Mouse (Mus musculus): ENCODE measurements around the gene Hipk3.
A peak's percentile ranks its signal among the peaks of the same experiment; 100 is the strongest.

Hipk3 gene

DNA sequence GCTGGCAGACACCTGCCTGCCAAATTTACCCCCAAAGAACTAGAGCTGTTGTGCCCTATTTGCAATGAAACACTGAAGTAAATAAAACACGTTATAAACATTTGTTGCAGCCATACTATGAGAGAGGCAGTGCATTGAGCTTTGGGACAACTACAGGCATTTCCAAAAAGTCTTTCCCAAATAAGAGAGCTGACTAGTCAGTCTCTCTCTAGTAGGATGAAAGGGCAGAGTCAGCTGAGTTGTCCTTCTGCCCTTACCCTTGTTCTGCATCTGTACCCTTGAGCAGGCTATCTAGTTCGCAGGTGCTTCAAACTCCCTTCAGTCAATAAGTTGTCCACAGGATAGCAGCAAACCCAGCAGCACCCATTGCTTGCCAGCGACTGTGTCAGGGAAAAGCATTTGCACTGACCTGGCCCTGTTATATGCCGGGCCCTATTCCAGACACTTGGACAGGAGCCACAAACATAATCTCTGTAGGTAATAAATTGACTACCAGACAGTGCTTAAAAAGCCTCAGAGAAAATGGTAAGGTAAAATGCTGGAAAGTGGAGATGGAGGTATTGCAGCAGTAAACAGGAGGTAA, 83.2 kb downstream of the Hipk3 start, which contains the start of gene D430041D05Rik:
Gene D430041D05Rik (minus strand): TSS at position 51 of the 583 bp plus-strand sequence.
- peak in 1 of 2 experiments; percentile 17 for DNase-seq

DNA sequence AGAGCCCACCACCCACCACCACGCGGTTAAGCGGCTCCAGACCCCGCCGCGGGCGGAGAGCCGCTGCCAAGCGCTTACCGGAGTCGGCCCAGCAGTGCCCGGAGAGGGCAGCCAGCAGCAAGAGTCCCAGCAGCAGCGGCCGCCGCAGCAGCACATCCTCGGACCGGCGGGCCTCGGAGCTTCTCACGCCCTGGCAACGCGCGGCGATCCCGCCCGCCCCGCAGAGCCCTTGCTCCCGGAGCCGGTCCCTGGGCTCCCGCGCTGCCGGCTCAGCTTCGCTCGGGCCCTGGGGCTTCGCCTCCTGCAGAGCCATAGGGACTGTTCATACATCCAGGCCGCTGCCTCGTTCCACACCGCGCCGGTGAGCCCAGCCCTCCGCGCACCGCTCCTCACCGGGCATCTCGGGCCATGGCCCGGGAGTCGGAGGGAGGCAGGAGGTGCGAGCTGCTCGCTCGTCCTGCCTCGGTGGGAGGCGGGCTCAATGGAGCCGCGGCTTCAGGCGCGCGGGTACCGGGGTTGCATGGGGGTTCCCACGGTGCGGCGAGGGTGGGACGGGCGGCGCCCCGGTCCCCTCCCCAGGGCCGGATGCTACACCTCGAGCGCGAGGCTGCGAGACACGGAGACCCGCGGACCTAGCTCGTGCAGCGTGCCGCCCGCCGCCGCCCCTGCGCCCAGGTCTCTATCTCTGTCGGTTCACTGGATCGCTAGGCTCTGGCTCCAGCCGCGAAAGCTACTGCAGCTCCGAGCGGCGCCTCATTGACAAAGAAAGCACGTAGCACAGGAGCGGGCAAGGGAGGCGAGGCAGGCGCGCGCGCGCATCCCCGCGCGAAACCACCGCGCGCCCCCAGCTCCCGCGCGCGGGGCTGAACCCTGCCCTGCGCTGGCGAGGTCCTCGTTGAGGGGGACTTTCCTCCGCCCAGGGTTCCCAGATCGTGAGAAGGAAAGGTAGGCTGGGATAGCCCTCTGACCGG, 84.1 kb downstream of the Hipk3 start:
- peak; percentile 54 to 72 for DNase-seq

DNA sequence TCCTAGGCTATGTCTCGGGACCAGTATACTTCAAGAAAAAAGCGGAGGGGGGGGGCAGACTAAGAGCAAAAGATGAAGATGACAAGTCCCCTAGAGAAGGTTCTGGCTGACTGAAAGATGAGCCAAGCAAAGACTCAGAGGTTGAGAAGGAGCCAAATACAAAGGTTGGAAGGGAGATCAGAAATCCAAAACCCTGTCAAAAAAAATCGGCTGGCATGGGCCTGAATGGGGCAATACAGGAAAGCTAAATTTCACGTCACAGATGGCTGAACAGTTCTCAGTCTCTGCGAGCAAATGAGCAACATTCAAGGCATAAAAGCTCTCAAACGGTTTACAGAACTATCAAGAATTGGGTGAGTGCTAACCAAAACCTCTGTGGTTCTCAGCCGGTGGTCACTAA, 85.9 kb downstream of the Hipk3 start:
- no peak for DNase-seq

DNA sequence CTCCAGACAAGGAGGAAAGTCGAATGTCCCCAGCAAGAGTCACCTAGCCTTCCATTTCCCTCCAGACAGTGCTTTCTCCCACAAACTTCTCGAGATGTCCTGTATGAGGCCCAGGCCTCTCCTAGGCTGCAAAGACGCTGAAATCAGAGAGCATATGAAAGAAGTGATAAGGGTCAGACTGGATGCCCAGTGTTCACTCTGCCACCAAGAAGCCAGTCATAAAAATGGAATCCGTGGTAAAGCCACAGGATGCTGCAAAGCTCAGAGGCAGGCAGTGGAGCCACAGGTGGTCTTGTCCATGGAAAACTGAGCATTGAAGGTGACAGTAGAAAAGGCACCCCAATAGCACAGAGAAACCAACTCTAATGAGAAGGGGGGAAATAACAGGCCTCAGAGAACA, 86.3 kb downstream of the Hipk3 start:
- DNase-seq = no peak

DNA sequence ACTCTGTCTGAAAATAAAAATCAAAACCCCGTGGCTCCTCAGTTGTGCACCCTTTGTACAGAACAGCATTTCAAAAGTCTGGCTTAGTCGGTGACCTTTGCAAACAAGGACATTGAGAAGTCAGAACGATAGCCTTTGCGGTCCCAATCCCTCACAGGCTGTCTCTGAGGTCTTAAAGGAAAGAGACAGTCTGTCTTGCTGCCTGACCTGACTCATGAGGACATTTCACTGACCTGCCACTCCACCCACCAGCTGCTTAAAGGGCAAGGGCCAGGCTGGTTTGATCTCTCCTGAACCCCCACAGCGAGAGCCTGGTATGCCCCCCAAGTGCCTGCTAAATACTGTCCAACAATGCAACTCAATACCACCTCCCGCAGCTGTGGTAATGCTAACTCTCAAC, 90.2 kb downstream of the Hipk3 start:
- DNase-seq = no peak

DNA sequence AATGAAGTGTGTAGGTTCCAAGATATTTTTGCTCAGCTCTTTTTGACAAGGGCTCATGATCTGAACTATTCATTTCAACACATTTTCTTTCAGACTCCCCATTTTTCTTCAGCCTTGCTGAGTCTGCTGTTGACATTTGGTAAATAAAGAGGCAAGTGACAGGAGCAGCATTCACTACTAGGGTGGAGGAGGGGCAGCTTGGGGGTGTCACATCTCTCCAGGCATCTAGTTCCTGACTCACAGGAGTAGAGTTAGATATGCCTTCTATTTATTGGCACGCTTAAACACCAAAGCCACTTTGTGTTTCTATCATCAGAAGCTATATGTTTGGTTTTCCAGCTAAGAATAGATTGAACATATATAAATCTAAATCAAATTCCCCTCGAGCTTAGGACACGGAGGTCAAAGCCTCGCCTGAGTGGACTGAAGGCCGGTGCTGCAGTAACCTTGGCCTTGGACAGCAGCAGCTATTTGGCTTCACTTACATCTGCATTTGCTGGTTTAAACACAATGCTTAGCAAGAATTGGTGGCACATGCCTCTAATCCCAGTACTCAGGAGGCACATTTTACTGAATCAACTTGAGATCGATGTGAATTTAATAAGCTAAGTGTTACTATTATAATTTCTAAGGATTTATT, 95.5 kb downstream of the Hipk3 start:
- DNase-seq = no peak

DNA sequence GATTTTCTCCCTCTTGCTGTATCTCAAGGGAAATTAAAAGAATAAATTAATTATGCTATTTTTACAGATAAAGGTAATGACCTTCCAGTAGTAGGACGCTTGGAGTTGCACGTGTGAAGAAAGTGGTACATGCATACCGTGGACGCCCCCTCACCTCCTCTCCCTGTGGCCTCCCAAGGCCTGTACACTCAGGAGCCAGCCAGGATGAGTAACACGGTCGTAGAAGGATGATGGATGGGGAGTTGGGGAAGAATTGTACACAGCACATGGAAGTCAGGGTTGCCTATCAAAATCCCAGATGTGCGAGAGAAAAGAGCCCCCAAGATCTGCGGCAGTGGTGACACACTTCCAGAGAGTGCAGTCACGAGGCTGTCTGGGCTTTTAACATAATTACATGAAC, 98.3 kb downstream of the Hipk3 start:
- DNase-seq = no peak

DNA sequence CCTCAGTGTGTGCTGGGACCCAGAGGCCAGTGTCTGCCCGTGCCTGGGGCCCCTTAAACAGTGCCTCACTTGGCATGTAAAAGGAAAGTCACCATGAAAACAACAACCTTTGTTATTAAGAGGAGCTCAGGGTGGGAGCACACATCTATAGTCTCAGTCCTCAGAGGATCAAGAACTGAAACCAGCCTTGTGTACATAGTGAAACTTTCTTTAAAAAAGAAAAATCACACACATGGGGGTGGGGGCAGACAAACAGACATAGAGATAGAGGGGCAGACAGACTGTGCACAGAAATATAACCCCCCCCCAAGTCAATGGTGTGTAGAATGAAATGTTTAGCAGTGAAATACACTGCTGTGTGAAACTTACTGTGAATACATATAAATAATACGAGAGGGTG, 99.5 kb downstream of the Hipk3 start:
- DNase-seq = no peak

DNA sequence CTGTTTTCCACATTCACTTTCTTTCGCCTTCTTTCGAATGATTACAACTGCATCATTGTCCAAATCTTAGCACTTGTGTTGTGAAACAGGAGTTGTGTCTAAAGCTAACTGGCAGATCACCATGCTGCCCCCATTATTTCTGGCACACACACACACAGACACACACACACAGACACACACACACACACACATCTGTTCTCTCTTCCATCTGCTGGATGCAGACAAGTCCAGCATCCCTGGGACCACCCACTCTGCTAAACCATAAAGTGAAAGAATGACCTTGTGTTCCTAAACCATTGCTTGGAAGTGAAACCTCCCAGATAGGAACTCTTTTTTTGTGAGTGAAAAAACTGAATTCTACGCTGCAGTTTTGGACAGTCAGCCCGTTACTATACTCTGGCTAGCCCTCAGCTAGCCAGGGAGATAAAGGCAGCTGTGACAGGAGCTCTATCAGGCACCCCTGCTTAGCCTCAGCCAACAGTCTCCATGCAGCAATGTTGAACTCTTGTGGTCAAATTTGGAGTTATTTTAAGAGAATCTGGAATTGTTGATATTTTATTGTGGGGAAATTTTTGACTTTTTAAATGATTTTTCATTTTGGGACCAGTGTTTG, 101.4 kb downstream of the Hipk3 start:
- DNase-seq = no peak

DNA sequence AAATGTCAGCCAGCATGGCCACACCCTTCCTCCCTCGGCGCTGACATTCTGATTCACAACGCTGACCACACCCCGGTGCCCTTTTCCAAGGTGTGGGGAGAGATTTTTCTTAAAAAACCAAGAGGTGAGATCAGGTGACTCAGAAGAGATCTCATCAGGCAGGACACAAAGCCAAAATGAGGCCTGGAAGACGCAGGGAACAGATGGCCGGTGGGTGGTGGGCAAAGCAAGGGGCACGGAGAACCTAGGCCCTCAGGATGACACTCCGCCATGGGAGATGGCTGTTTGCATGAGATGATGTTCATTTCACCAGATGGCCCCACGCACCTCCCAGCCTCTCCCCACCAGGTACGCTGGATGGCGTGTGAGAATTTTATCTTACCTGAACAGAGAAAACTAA, 105.0 kb downstream of the Hipk3 start:
- DNase-seq = no peak

DNA sequence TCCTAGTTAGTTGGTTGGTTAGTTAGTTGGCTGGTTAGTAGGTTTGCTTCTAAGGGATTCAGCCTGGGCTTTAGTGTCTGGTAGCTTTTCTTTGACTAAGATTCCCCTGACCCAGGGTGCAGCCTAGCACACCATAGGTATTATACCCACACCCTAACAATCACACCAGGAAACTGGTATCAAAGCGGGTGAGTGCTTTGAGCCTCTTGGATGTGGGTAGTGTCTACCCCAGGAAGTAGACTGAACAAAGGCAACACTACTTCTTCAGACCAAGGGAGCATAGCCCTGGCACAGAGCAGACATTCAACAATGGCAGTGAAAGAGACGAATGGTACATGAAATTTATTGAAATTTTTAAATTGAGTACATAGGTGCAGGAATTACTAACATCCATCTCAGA, 108.3 kb downstream of the Hipk3 start:
- DNase-seq = peak; percentile 16 to 34

DNA sequence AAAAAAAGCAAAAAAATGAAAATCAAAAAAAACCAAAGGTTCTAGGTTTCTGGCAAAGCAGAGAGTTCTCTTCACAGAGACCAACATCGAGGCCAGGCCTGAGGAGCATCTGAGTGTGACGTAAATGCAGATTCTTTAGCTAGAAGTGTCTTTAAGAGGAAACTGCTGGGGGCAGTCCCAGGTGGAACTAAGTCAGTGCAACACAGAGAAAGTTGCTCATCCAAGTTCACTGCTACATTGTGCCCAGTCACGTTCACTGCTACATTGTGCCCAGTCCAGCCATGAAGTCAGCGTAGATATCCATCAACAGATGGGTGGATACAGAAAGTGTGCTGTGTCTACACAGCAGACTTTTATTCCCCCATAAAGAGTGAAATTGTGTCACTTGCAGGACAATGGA, 110.7 kb downstream of the Hipk3 start:
- no peak for DNase-seq

DNA sequence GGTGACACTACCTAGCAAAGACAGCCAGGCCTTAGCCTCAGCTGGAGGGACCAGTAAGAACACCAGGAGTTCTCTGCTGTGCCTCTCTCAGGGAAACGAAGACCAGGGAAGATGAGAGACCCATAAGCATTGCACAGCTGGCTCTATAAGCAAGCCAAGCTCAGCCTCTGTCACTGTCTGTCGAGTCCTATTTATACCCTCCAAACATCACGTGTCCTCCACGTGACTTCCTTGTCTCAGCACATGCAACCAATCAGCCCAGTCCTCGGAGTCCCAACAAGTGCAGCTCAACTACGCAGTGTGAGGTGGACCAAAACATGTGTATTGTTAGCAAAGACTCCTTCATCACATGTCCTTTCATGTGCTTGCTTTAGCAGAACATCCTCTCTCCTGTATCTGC, 111.4 kb downstream of the Hipk3 start:
- no peak for DNase-seq

DNA sequence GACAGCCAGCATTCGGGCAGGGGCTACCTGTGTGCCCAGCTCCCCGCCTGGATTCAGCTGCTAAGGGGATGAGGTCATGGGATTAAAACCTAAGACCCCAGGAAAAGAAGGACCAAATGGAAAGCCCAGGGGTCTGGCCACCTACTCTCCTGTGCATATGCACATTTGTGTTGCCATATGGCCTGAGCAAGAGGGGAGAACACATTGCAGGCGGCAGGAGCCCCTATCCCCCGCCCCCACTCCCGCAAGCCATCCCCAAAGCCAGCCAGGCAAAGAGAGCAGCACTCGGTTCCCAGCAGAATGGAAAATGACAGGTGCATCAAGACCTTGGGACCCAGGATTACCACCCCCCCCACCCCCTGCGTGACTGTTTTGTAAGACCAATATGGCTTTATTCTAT, 114.9 kb downstream of the Hipk3 start:
- no peak for DNase-seq

DNA sequence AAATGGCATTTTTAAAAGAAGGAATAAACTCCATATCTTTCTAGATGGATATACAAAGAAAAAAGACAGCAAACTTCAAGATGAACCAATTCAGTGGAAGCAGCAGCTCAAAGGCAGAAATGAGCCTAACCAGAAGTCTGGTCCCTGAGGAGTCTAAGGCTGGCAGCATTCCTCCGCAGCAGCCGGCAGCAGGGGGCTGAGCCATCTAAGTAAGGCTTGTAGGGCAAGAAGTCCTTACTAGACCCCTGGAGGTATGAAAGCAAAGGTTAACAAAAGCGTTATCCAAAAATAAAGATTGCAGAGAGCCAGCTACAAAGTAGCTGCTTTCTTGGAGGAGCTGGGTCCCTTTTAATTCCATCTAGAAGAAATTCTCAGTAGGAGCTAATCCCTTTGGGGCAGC, 115.5 kb downstream of the Hipk3 start:
- DNase-seq = no peak

DNA sequence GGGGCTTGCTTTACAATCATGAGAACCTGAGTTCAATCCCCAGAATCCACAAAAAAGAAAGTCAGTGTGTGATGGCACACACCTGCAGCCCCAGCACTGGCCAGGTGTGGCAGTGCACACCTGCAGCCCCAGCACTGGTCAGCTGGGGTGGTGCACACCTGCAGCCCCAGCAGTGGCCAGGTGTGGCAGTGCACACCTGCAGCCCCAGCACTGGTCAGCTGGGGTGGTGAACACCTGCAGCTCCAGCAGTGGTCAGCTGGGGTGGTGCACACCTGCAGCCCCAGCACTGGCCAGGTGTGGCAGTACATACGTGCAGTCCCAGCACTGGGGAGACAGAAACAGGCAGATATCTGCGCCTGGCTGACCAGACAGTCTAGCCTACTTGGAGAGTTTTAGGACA, 116.3 kb downstream of the Hipk3 start:
- DNase-seq = peak in 1 of 2 experiments; percentile 9
